Mouse (Mus musculus): ENCODE measurements around the gene Yme1l1.

GRCm38 (mm10) chr2:23194366-23194765 lies 38.2 kb downstream of the Yme1l1 start:
- no peak for TF ChIP-seq MYOG (IDR thresholded peaks at IDR 0.05; ENCODE audit: control insufficient read depth in 1 of 3, insufficient read depth in 1 of 3, insufficient read length in 2 of 3, low read depth in 2 of 3)
- no peak for TF ChIP-seq POLR2A (IDR thresholded peaks at IDR 0.05; ENCODE audit: insufficient read length, low read depth)
- TF ChIP-seq REST (IDR thresholded peaks at IDR 0.05; ENCODE audit: insufficient read depth, insufficient read length): no peak
- no peak for TF ChIP-seq CEBPB (IDR thresholded peaks at IDR 0.05; ENCODE audit: insufficient read depth, poor library complexity, severe bottlenecking)
- no peak for TF ChIP-seq USF1 (IDR thresholded peaks at IDR 0.05; ENCODE audit: low read depth)
- no peak for TF ChIP-seq MYOD1 (IDR thresholded peaks at IDR 0.05; ENCODE audit: control insufficient read depth in 1 of 3, insufficient read length in 2 of 3, low read depth in 2 of 3)
- no peak for TF ChIP-seq POLR2AphosphoS2 (IDR thresholded peaks at IDR 0.05; ENCODE audit: insufficient read length, low read depth)
- no peak for TF ChIP-seq SRF (IDR thresholded peaks at IDR 0.05; ENCODE audit: control insufficient read depth, insufficient read length, low read depth)
- no peak for TF ChIP-seq MAX (IDR thresholded peaks at IDR 0.05; ENCODE audit: low read depth)
- no peak for TF ChIP-seq TCF12 (IDR thresholded peaks at IDR 0.05; ENCODE audit: insufficient read depth, poor library complexity, severe bottlenecking)
- TF ChIP-seq TCF3 (IDR thresholded peaks at IDR 0.05; ENCODE audit: insufficient read length, low read depth): no peak
